Mouse (Mus musculus) ES-E14 (cell line): Measurements from ENCODE around the gene Macrod2. TPM values are rescaled to one million over a fixed set of nuclear protein-coding genes. Genes with fewer than 3 reads are reported as not detected.
A peak's percentile ranks its signal among the peaks of the same experiment; 100 is the strongest.

ENCODE experiments used
- DNase-seq: peaks from one replicate; pipeline ENCODE4 v3.0.0-alpha.2; 2013; ENCODE audit warnings: low read depth, low spot score
- H3K27ac ChIP-seq: 2 replicates; pipeline ENCODE4 v1.5.1; 2012; ENCODE audit warnings: low read depth, mild to moderate bottlenecking, low read length, moderate library complexity, mixed read lengths; ENCODE audit not compliant: poor library complexity, insufficient read depth, severe bottlenecking
- H3K36me3 ChIP-seq: 2 replicates; pipeline ENCODE4 v1.6.1; 2012; ENCODE audit warnings: mild to moderate bottlenecking, low read length, moderate library complexity, mixed read lengths; ENCODE audit not compliant: control insufficient read depth, poor library complexity, insufficient read depth, severe bottlenecking
- H3K4me1 ChIP-seq, 2 experiments: fragments of 150-350 bp in 1 of 2; sonication (generic) in 1 of 2; 2 replicates each; pipeline ENCODE4 v1.6.1; 2012; ENCODE audit warnings: low read length in 2 of 2, mild to moderate bottlenecking in 1 of 2, mixed read lengths in 1 of 2; ENCODE audit not compliant: control insufficient read depth in 2 of 2, insufficient read depth in 2 of 2, poor library complexity in 1 of 2
- H3K4me3 ChIP-seq, 2 experiments: fragments of 150-350 bp in 1 of 2; sonication (generic) in 1 of 2; 2 replicates each; pipeline ENCODE4 v1.5.1; 2012; ENCODE audit warnings: low read length in 2 of 2, low read depth in 1 of 2, mild to moderate bottlenecking in 1 of 2, mixed read lengths in 1 of 2; ENCODE audit not compliant: insufficient read depth in 1 of 2, poor library complexity in 1 of 2, severe bottlenecking in 1 of 2
- H3K9ac ChIP-seq: 2 replicates; pipeline ENCODE4 v1.6.1; 2012; ENCODE audit warnings: low read depth, mild to moderate bottlenecking, low read length, mixed read lengths; ENCODE audit not compliant: poor library complexity, insufficient read depth, severe bottlenecking
- H3K9me3 ChIP-seq: fragments of 150-350 bp; sonication (generic); 2 replicates; pipeline ENCODE4 v1.6.1; 2012; ENCODE audit warnings: low read depth, mild to moderate bottlenecking, low read length; ENCODE audit not compliant: control insufficient read depth, insufficient read depth
- CHD2 ChIP-seq: IDR thresholded peaks from 2 replicates; pipeline ENCODE4 v1.6.1; 2014; ENCODE audit warnings: mild to moderate bottlenecking, low read depth, low read length, inconsistent platforms
- HCFC1 ChIP-seq: IDR thresholded peaks from 2 replicates; pipeline ENCODE4 v1.6.1; 2012; ENCODE audit warnings: low read length, inconsistent platforms, borderline replicate concordance; ENCODE audit not compliant: insufficient read depth
- MAFK ChIP-seq: IDR thresholded peaks from 2 replicates; pipeline ENCODE4 v1.6.1; 2014; ENCODE audit warnings: mild to moderate bottlenecking, low read depth, low read length, inconsistent platforms; ENCODE audit not compliant: insufficient read depth
- ZC3H11A ChIP-seq: IDR thresholded peaks from 2 replicates; pipeline ENCODE4 v1.6.1; 2012; ENCODE audit warnings: low read depth, mild to moderate bottlenecking, inconsistent platforms, low read length, borderline replicate concordance
- ZNF384 ChIP-seq: IDR thresholded peaks from 2 replicates; pipeline ENCODE4 v1.6.1; 2012; ENCODE audit warnings: low read depth, low read length, inconsistent platforms
- in situ Hi-C, 2 experiments: fragments of 600-800 bp; cut with MboI; formaldehyde crosslinking; loops; one replicate each; pipeline ENCODE4 v1.15.1; 2025; ENCODE audit warnings: low sequenced_read_pairs in 2 of 2, inconsistent platforms in 1 of 2; ENCODE audit not compliant: unreplicated experiment in 2 of 2
- total RNA-seq: library from RNA; depleted of rRNA; stranded (reverse); fragments of 300-350 nt; gene quantifications from 2 replicates; pipeline ENCODE4 v1.2.3, GENCODE M21; 2012

Macrod2 gene
- total RNA-seq, 1 experiment, result 12.7 TPM

- Histone ChIP-seq H3K27ac (no peak overlapping the region), H3K9ac (no peak overlapping the region), H3K4me1 (no peaks in the 10 kb centered on the region), H3K36me3 (no peaks in the 10 kb centered on the region), H3K4me3 (no peak overlapping the region), H3K9me3 (no peaks in the 10 kb centered on the region)
- in situ Hi-C loops, result no loop called here
- TF ChIP-seq HCFC1, result no peak
- TF ChIP-seq CHD2, result no peak
- TF ChIP-seq ZC3H11A, result no peak
- TF ChIP-seq MAFK, result no peak
- TF ChIP-seq ZNF384, result no peak
- DNase-seq, result no peak
Measured at GRCm38 (mm10) chr2:140425844-140426243, 30.7 kb downstream of the Macrod2 start.

DNA sequence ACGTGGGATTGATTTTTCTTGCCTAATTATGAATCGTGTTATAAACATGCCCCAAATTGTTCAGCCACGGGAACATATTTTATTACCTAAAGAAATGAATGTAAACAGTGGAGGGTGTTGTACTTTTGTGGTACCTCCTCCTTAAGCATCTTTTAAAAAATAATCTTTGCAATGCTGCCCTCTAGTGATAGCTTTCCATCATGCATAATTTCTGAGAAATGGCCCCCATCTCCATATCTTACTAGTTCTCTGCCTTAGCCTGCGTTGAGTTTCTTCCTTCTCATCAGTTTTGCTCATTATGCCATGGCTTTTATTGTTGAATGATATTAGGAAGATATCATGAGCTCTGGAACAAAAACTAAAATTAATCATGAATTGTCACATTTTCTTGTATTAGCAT is 32.2 kb downstream of the Macrod2 start:
- H3K27ac ChIP-seq, result no peak overlapping the region
- no peak overlapping the region for H3K9ac ChIP-seq
- in situ Hi-C loops, result no loop called here
- H3K4me3 ChIP-seq, result no peak overlapping the region
- TF ChIP-seq ZNF384, result no peak
- no peak for TF ChIP-seq CHD2
- TF ChIP-seq MAFK, result no peak
- no peak for TF ChIP-seq HCFC1
- TF ChIP-seq ZC3H11A, result no peak
- peak; percentile 39 for DNase-seq
- H3K4me1 ChIP-seq, result no peaks in the 10 kb centered on the region
- H3K36me3 ChIP-seq, result no peaks in the 10 kb centered on the region
- no peaks in the 10 kb centered on the region for H3K9me3 ChIP-seq

DNA sequence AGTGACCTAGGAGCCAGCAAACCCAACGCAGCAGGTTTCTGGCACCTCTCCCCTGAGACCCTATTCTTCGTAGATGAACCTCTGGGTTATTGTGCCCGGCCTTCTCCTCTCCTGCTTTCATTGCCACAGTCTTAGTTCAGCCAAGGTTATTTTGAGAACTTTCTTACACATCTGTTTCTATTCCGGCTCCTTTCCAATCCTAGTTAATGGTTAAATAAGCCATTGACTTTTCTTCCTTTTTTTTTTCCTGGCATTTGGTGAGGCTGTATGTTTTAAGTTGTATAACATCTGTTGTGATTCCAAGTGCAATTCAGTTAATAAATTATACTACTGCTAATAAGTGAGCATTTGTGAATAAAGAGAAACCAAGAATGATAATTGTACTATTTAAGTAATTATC is 44.0 kb downstream of the Macrod2 start:
- no peak overlapping the region for H3K27ac ChIP-seq
- H3K9me3 ChIP-seq, result no peaks in the 10 kb centered on the region
- no peak overlapping the region for H3K4me3 ChIP-seq
- TF ChIP-seq ZNF384 (no peak), HCFC1 (no peak), CHD2 (no peak), ZC3H11A (no peak), MAFK (no peak)
- DNase-seq, result no peak
- H3K4me1 ChIP-seq, result no peaks in the 10 kb centered on the region
- H3K36me3 ChIP-seq, result no peaks in the 10 kb centered on the region
- H3K9ac ChIP-seq, result no peak overlapping the region
- in situ Hi-C loops, result no loop called here

DNA sequence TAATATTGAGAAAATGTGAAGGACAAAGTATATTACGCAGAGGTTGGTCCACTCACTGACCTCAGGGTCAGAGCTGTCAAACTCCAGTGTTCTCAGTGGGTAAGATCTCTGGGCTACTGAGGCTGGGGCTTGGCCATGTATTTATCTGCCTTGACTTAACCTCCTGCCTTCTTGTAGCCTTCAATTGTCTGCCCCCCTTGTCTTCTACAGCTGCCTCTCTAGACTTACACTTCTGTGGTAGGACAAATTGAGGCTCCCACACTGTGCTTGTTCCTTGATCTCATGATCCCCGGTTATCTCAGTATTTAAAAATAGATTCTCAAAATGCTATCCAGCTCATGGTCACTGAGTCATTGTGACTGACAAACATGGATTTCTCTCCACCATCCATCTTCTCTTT is 53.5 kb downstream of the Macrod2 start:
- in situ Hi-C loops, result no loop called here

DNA sequence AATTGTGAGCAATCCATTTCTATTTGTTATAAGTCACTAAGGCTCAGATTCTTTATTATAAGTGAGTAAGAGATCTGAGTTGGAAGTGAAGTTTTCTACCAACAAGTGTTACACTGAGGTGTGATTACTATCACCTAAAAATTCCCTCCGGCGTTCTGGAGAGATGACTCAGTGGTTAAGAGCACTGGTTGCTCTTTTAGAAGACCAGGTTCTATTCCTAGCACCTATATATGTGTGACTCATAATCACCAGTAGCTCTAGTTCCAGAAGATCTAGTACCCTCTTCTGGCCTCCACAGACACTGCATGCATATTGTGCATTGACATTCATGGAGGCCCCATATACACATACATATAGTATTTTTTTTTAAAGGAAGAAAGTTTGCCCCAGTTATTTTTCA is 80.7 kb downstream of the Macrod2 start:
- TF ChIP-seq CHD2 (no peak), MAFK (no peak), HCFC1 (no peak)
- no peak for DNase-seq
- H3K4me1 ChIP-seq, result no peaks in the 10 kb centered on the region
- H3K4me3 ChIP-seq, result no peak overlapping the region
- no peak overlapping the region for H3K9ac ChIP-seq
- H3K27ac ChIP-seq, result no peak overlapping the region
- H3K9me3 ChIP-seq, result no peaks in the 10 kb centered on the region
- H3K36me3 ChIP-seq, result no peaks in the 10 kb centered on the region
- in situ Hi-C loops, result no loop called here

More for the DNA sequence above, 53.5 kb downstream of the Macrod2 start:
- H3K36me3 ChIP-seq, result no peaks in the 10 kb centered on the region
- H3K27ac ChIP-seq, result no peak overlapping the region
- no peaks in the 10 kb centered on the region for H3K4me1 ChIP-seq
- H3K9ac ChIP-seq, result no peak overlapping the region
- no peak overlapping the region for H3K4me3 ChIP-seq
- no peak for TF ChIP-seq ZNF384
- TF ChIP-seq ZC3H11A, result no peak
- no peak for DNase-seq
- no peaks in the 10 kb centered on the region for H3K9me3 ChIP-seq
